Mouse (Mus musculus) left cerebral cortex, adult 11 months (tissue): ENCODE results near the gene Fam83d.
"Not testable (repeated sequence)": the region's sequence is repeated elsewhere in the genome, so short reads cannot be mapped to it uniquely, and the experiment has no call there.

Source experiments
- DNase-seq: peaks from one replicate; pipeline ENCODE4 v3.0.0; 2022; ENCODE audit warnings: low spot score

The Fam83d gene

DNA sequence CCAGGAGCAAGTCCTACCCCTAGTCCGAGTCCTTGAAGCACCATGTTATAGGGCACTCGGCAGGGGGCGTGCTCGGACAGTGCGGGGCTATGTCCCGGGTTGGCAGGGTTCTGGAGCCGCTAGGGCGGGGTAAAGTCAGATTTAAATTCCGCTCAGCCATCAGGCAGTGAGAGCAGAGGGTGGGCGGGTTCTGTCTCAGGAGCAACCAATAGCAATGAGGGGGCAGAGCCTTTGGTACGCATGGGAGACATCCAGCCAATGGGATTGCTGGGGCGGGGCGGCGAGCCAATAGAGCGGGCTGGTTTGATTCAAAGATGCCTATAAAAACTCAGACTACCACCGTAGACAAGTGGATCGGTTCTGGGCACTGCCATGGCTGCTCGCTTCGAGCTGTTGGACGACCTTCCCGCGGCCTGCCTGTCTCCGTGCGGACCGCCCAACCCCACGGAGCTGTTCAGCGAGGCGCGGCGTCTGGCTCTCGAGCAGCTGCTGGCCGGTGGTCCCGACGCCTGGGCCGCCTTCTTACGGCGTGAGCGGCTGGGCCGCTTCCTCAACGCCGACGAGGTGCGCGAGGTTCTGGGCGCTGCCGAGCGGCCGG lies at the start of gene Fam83d:
Gene Fam83d, plus strand, starts transcription at position 352 of the 598 bp plus-strand sequence.
- peak; percentile 92 for DNase-seq

DNA sequence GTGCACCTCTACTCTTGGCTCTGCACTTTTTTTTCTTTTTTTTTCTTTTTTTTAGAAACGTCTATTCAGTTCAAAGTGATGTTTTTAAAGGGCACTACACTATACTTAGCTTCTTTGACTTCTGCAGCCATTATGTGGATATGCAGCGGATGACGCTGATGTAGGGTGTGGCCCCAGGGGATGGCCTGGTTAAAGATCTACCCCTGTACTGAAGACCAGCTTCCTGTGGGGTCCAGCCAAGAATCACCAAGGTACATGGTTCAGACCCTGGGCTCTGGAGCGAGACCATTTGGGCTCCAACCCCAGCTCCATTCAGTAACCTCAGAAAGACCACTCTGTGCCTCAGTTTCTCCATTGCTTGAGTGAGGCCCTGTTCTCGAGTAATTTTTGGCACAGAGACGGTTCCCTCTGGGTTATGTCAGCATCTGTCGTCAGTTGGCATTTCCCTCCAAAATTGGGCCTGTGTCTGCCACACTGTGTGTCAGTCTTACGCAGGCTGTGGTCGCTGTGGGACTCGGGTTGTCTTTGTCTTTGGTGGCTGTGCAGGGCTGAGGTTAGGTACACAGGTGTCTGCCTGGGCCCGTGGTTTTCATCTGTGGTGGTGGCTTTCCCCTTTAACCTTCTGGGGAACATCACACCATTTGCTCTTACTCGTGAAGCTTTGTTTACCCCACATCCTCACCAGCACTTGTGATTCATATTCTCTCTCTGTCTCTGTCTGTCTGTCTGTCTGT lies 48.9 kb upstream of the Fam83d start:
- no peak for DNase-seq

DNA sequence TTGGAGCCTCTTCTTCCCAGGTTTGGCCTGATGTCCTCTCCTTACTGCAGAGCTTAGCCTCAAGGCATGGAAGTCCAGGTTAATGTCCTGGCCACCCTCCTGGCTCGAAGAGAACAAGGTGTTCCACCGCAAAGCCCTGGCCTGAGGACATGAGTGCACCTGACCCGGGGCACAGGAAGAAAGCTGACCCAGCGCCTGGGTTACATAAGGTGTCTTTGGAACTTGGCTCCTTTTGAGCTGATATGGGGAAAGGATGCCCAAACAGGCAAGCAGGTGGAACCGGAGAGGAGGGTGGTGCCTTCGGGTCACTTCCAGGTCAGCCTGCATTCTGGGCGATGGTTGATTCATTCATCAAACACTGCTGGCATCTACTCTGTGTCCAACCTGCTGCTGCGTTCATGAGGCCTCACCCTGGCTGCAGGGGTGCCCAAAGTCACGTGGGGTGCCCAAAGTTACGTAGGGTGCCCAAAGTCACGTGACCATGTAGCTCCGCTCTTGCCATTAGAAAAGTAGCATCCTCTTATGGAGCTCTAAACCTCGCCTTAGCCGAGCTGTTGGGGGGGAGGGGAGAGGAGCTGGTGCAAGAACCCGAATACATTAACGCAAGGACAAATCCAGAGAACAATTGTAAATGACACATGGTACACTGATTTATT lies 47.0 kb upstream of the Fam83d start:
- no peak for DNase-seq

DNA sequence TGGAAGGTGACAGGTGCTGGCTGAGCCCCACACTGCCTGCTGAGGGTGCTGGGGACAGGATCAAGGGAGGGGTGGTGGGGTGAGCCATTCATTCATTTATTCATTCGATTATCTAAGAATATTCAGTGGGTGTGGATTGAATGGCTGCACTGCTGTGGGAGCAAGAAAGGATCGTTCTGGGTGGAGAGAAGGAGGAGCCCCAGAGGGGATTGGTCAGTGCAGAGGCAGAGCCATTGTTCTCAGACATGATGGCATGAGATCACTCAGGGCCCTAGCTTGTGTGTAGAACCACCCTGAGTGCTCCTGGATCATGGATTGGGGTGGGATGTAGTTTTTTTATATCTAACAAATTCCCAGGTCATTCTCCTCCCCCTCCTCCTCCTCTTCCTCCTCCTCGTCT lies 46.4 kb upstream of the Fam83d start:
- no peak for DNase-seq

DNA sequence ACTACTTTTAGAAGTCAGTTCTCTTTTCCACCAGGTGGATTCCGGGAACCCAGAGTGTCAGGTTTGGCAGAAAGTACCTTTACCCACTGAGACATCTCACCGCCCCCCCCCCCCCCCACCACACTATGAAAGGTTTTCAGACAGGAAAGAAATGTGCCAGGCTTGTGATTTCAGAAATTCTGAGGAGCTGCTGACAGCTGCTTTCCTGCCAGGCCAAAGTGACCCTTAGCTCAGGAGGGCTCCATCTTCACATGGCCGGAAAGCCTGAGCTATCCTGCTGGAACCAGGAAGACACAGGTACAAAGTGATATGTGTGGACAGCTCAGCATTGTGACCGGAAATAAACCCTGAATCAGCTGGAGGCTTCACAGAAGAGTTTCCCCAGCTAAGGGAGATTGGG lies 45.8 kb upstream of the Fam83d start:
- no peak for DNase-seq

DNA sequence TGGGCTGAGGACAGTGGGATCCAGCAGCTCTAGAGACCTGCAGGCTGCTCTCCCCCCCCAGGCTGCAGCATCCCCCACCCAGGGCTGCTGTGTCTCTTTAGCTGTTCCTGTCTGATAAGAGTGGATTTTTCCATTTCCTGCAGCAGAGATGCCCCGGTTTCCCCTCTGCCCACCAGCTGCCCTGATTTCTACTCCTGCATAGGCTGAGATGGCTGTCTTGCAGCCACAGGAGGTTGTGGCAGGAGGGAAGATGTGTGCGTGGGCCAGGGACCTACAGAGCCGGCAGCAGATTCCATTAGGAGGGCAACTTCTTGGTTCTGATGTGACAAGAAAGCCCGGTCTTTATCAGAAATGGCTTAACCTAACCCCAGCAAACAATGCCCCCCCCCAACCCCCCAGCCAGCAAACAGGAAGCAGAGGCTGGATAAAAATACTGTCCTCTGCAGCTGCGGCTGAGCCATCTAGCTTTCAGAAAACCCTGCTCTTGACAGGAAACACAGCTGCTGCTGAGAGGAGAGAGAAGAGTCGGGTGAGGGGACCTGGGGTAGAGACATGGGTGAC lies 44.8 kb upstream of the Fam83d start:
- peak; percentile 55 for DNase-seq

DNA sequence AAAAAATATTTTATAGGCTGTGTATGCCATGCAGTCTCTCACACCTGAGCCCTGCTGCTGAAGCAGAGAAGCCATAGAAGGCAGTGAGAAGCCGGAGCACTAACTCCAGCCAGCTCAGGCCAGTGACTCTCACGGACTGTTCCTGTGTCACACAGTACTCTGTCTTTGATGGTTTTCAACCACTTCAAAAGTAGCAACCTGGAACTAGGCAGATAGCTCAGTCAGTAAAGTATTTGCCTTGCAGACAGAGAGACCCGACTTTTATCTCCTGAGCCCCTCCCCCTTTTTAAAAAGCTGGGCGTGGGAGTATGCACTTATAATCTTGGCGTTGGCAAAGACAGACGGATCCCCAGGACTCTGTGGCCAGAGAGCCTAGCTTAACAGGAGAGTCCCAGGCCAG lies 44.1 kb upstream of the Fam83d start:
- no peak for DNase-seq

DNA sequence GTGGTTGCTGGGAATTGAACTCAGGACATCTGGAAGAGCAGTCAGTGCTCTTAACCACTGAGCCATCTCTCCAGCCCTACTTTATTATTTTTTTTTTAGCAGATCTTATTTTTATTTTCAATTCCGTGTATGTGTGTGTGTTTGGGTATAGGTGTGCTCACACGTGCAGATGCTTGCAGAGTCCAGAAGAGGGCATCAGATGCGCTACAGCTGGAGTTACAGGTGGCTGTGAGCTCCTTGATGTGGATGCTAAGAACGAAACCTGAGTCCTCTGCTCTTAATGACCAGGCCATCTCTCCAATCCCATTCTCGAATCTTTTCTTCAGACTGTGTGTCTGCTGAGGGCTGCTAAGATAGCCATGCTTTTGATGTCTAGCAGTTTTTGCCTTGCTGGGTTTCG lies 41.6 kb upstream of the Fam83d start:
- DNase-seq = no peak

DNA sequence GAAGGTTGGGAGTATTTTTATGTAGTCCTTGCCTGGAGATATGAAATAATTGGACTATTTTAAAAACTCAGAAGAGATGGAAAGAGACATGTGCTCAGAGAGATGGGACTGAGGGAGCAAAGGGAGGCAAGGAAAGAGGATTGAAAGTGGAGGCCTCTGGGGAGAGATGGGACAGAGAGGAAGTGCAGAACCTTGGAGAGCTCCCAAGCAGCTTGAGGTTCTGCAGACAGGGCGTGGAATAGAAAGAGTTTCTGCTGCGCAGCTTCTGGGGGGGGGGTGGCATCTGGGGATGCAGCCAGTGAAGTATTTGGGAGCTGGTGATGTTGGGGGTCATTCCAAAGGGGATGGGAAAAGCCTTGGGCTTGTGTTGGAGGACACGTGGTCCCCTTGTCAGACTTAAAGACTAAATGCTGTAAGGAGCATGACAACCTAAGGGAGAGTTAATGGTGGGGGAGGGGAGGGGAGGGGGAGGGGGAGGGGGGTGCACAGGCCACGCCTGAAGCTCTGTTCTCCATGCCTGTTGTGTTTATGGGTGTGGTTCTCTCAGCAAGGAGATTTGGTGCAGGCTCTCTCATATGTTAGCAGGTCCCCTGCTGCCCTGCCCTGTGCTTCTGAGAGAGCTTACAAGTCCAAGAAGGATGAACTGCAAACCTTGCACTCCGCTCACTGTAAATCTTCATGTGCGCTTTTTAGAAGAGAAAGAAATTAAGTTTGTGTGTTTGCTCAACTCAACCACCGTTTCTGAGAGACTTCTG lies 39.7 kb upstream of the Fam83d start:
- no peak for DNase-seq

DNA sequence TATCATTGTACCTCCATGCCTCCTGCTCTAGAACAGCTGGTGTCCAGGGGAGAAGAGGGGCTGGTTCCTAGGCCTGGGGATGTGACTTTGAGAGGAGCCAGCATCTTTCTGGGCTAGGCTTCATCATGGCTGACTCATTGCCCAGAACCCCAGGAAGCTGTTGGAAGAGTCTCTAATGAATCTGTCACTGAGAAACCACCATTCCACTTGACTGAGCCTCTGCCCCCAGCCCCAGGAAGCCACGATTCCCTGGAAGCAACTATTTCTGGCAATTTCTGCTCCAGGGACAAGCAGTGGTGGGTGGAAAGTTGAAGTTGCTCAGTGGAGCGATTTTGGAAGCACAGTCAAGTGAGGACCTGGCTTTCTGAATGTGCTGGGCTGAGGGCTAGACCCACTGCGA lies 37.0 kb upstream of the Fam83d start:
- no peak for DNase-seq

DNA sequence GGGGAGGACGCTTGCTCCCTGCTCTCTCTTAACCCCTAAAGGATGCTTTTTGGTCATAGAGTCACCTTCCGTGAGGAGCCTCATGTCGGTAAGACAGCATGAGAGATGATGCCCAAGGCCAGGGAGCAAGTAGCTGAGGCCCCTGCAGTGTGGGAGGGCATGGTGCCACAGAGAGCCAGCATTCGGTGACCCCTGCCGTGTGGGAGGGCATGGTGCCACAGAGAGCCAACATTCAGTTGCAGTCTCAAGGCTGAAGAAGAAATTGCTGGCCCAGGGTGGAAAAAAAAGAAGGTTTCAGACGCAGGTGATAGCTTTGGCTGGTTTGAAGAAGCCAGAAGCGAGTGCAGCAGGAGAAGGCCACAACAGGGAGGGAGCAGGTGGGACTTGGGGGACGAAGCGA lies 35.4 kb upstream of the Fam83d start:
- no peak for DNase-seq

DNA sequence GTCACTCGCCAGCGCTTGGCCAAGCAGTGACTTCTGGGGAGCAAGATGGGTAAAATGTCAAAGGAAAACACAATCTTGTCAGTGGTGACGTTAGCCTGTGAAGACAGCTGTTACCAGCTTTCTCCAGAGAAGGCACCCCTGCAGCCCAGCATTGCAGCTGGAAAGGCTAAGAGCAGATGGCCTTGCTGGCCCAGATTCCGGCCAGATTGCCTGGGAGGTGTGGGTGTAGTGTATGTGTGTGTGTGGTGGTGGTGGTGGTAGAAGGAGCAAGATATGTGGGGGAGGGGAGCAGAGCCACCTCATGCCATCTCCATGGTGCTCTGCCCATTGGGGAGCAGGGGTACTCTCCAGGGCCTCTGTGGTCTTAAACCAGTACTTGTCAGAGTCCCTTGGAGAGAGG lies 34.8 kb upstream of the Fam83d start:
- no peak for DNase-seq

DNA sequence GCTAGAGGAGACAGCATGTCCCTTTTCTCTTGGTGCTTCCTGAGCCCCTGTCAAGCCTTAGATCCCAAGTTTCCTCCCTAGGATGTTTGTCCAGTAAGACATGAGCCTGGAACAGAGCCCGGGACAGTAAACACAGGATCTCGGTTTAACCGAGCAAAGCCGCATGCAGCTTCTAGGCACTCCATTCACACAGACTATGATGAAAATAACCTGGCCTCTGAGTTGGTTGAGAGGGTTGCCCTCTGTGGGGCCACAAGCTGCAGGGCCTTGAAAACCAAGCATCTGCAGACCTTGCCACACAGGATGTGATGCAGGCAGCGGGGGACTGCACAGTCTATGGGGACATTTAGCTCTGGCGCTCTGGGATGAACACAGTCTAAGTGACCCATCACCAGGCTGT lies 34.0 kb upstream of the Fam83d start:
- DNase-seq = no peak

DNA sequence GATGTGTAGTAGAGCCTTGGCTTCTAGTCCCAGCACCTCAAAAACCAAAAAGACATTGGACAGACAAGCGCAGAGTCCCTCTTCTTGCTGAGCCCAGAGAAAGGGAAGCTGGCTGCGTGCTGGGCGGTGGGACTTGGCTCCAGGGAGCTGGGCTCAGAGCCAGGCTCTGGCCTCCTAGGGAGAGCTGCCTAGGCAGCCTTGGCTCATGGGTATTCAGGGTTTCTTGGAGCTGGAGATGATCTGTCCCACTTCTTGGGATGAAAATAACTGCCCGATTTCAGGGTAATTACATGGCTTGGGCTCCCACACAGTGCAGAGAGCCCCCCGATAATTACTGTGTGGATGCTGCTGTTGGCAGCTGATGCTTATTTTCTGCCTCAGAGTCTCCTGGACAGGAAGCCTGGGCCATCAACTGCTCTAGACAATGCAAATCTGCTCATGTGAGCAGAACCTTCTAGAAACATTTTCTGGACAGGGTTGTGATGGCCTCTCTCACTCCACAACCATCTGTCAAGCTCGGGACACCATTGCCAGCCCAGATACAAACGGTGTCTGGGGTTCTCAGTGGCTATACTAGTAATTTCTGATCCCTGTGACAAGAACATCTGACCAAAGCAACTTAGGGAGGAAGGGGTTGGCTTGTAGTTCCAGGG lies 33.3 kb upstream of the Fam83d start:
- no peak for DNase-seq

DNA sequence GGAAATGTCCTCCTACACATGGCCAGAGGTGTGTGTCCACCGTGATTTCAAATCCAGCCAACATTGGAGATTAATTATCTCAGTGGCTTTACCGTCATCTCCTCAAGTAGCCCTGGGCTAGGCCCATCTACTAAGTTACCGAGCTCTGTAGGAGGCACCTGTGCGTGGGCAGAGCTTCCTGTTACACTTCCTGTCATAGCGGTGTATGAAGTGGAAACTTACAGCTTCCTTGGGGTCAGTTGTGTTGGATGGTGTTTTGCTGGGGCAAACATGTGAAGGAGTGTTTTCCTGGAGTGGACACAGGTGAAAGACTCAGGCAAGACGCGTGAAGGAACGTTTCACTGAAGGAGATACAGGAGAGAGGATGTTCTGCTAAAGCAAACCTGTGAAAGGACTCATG lies 32.6 kb upstream of the Fam83d start:
- no peak for DNase-seq

DNA sequence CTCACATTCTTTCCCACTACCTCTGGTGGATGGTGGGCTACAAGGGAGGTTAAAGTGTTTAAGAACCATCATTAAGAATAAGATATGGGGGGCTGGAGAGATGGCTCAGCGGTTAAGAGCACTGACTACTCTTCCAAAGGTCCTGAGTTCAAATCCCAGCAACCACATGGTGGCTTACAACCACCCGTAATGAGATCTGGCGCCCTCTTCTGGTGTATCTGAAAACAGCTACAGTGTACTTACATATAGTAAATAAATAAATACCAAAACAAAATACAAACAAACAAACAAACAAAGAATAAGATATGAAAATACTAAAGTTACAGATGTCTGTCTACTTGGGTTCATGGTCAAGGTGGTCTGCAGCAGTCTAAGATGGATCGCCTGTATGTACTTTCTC lies 31.6 kb upstream of the Fam83d start:
- not testable (repeated sequence) for DNase-seq

DNA sequence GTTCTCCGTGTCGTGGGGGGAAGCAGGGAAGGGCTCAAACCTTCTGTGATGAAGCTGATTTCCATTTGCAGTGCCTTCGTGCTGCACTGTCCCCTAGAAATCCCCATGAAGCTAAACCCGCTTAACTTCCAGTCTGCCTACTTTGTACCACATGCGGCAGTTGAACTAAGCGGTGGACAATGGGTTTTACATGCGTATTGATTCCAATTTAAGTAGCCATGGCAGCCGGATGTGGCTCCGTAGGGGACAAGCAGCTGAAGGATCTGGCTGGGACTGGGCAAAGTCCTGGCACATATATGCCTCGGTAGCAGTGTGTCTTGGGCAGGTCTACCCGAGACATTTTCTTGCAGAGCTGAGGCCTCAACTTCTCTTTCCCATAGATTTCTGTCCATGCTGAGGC lies 29.3 kb upstream of the Fam83d start:
- DNase-seq = no peak

DNA sequence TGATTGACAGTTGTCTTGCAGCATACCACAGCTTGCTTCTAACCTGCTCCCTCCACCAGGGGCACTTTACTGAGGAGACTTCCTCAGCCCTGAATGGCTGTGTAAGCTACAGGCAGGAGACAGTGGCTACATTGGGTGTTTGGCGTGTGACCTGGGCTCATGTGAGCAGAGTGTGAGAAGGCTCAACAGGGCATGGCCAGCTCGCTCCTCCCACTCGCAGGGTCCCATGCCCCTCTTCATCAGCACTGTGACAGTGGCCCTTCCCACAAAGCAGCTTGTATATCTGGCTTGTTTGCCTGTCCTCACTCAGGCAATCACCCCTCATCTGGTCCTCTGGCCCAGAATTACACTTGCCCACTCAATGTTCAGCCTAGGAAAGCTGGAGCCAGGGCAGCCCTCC lies 28.8 kb upstream of the Fam83d start:
- no peak for DNase-seq

DNA sequence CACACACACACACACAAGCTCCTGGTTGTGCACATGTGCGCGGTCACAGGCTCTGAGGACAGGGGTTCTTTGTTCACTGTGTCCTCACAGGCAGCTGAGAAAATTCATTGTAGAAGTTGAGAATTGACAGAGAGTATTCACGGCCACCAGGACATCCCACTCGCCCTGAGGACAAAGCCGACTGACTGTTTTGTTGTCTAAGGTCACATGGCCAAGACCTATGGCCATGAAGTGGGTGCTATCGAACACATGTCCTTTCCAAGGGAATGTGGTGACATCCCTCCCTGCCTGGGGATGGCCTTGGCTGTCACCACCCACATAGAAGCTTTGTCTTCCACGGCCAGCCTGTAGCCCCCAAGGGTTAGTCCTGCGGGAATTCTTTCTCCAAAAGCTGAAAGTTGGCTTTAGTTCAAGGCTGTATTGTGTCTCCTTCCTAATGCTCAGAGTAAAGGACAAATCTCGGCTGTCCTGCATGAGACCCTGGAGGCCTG lies 26.8 kb upstream of the Fam83d start:
- peak; percentile 64 for DNase-seq

DNA sequence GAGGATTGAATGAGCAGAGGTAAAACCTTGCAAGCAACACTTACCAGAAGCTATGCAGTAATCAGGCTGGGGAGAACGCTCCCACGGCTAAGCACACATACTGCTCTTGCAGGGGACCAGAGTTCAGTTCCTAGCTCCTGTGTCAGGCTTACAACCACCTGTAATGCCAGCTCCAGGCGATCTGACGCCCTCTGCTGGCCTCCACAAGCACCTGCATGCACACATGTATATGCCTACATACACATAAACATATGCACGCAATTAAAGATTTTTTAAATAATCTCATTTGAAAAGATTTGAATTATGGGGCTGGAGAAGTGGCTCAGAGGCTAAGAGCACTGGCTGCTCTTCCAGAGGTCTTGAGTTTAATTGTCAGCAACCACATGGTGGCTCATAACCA lies 25.5 kb upstream of the Fam83d start:
- no peak for DNase-seq

DNA sequence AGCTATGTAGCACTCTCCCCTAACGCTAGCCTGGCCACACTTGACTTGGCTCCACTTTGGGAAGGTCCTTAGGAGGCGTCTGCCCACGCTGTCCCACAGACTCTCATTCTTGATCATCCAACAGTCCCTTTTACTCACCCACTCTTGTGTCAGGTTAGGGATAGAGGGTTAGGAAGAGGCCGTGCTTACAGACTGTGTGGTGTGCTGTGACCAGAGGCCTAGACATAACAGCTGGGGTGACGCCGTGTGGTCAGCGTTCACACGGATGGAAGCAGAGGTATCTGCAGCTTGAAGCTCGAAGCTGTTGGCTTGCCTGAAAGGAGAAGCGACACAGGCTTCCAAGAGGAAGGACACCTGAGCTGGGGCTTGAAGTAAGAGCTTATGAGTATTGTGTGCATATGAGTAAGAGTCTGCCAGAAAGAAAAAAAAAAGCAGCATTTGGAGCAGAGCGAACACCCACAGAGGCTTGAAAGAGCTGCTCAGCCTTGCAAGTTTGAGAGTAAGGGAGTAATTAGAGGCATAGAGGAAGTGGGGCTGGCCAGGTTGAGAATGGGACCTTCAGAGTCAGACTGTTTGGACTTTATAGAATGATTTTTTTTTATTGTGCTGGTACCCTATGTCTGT lies 24.3 kb upstream of the Fam83d start:
- DNase-seq = no peak
